Mouse (Mus musculus): Measurements from ENCODE around the gene Upp1.

Gene Upp1

GRCm38 (mm10) chr11:9118050-9118420 lies at the start of gene Upp1:
Gene Upp1 (plus strand): TSS chr11:9118103.
- DNase-seq (ENCODE audit: extremely low read depth, low read depth), result no peak

- no peak for DNase-seq (ENCODE audit: extremely low read depth, low read depth)
Observed at GRCm38 (mm10) chr11:9076444-9076843, 41.5 kb upstream of the Upp1 start.

GRCm38 (mm10) chr11:9113189-9113588 lies 4.7 kb upstream of the Upp1 start:
- DNase-seq (ENCODE audit: extremely low read depth, low read depth), result peak; percentile 93

GRCm38 (mm10) chr11:9115367-9116120 lies 2.4 kb upstream of the Upp1 start:
- DNase-seq (ENCODE audit: extremely low read depth, low read depth), result no peak

GRCm38 (mm10) chr11:9116121-9116520 lies 1.8 kb upstream of the Upp1 start:
- no peak for DNase-seq (ENCODE audit: extremely low read depth, low read depth)

- DNase-seq (ENCODE audit: extremely low read depth, low read depth), result no peak
Observed at GRCm38 (mm10) chr11:9116916-9117315, 987 bp upstream of the Upp1 start.

- no peak for DNase-seq (ENCODE audit: extremely low read depth, low read depth)
Observed at GRCm38 (mm10) chr11:9117358-9118049, 399 bp upstream of the Upp1 start.

GRCm38 (mm10) chr11:9118421-9119121 lies 668 bp downstream of the Upp1 start:
- no peak for DNase-seq (ENCODE audit: extremely low read depth, low read depth)

- no peak for DNase-seq (ENCODE audit: extremely low read depth, low read depth)
Observed at GRCm38 (mm10) chr11:9119231-9120020, 1.5 kb downstream of the Upp1 start.

GRCm38 (mm10) chr11:9122315-9122714 lies 4.4 kb downstream of the Upp1 start:
- no peak for DNase-seq (ENCODE audit: extremely low read depth, low read depth)

GRCm38 (mm10) chr11:9126373-9127107 lies 8.6 kb downstream of the Upp1 start:
- DNase-seq (ENCODE audit: extremely low read depth, low read depth), result no peak

- no peak for DNase-seq (ENCODE audit: extremely low read depth, low read depth)
Observed at GRCm38 (mm10) chr11:9128110-9128509, 10.2 kb downstream of the Upp1 start.

- peak; percentile 85 for DNase-seq (ENCODE audit: extremely low read depth, low read depth)
Observed at GRCm38 (mm10) chr11:9129528-9129927, 11.6 kb downstream of the Upp1 start.

GRCm38 (mm10) chr11:9131688-9132087 lies 13.8 kb downstream of the Upp1 start:
- DNase-seq (ENCODE audit: extremely low read depth, low read depth), result no peak

GRCm38 (mm10) chr11:9135589-9136246 lies 17.8 kb downstream of the Upp1 start:
- DNase-seq (ENCODE audit: extremely low read depth, low read depth), result no peak

- no peak for DNase-seq (ENCODE audit: extremely low read depth, low read depth)
Observed at GRCm38 (mm10) chr11:9136471-9136870, 18.6 kb downstream of the Upp1 start.

GRCm38 (mm10) chr11:9145113-9145512 lies 27.2 kb downstream of the Upp1 start:
- DNase-seq (ENCODE audit: extremely low read depth, low read depth), result no peak

- no peak for DNase-seq (ENCODE audit: extremely low read depth, low read depth)
Observed at GRCm38 (mm10) chr11:9146115-9146514, 28.2 kb downstream of the Upp1 start.

- no peak for DNase-seq (ENCODE audit: extremely low read depth, low read depth)
Observed at GRCm38 (mm10) chr11:9146683-9147082, 28.8 kb downstream of the Upp1 start.

- no peak for DNase-seq (ENCODE audit: extremely low read depth, low read depth)
Observed at GRCm38 (mm10) chr11:9148206-9148605, 30.3 kb downstream of the Upp1 start.

Data from MEL-GATA-1-ER (cell line).